Mouse (Mus musculus) right cerebral cortex, postnatal 36 days (tissue): ENCODE results near the gene Kcnj9.

Experiments used
- DNase-seq, 2 experiments: peaks; one replicate each; pipeline ENCODE4 v3.0.0; 2022; ENCODE audit warnings: low spot score in 2 of 2, mixed read lengths in 1 of 2

Gene Kcnj9

DNA sequence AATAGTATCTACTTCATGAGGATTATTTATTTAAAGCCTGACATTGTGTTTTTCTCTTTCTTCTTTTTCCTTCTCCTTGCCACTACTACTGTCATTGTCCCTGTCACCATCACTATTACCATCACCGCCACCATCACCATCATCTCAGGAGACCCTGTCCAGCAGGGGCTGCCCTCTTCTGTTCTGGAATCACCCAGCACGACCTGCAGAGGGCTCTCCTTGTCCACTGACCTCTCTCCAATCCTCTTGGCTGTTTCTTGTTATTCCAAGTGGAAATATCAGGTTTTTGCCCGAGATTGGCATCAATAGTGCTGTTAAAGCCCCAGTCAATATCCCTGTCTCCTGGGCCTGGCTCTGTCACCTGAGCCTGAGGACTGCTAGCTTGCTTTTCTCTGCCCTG, 4.4 kb upstream of the Kcnj9 start:
- DNase-seq = no peak

- no peak for DNase-seq
Measured at GRCm38 (mm10) chr1:172332925-172333324, 3.8 kb upstream of the Kcnj9 start.

GRCm38 (mm10) chr1:172331422-172331947, 2.4 kb upstream of the Kcnj9 start:
- DNase-seq = no peak

GRCm38 (mm10) chr1:172329616-172330015, 498 bp upstream of the Kcnj9 start:
- no peak for DNase-seq

DNA sequence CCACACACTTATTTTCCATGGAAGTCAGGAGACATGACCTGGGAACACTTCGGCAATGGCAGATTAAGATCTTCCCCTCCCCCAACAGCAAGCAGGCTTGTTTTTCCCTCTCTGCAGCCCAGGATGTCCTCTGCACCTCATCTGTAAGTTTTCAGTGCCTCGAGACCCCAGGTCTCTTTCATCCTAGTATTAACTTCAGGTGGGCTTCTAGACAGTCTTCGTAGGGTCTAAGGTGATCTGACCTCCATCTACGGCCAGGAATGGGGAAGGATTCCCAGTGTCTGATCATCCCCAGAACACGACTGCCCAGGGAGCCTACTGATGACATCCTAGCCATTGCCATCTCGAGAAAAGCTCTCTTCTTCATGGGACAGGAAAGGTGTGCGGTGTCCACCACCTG, 657 bp downstream of the Kcnj9 start:
- no peak for DNase-seq

- DNase-seq = no peak
Measured at GRCm38 (mm10) chr1:172328041-172328440, 1.1 kb downstream of the Kcnj9 start.

GRCm38 (mm10) chr1:172327206-172328001, 1.7 kb downstream of the Kcnj9 start:
- DNase-seq = peak in 1 of 2 experiments; percentile 41

GRCm38 (mm10) chr1:172326684-172327083, 2.4 kb downstream of the Kcnj9 start:
- peak in 1 of 2 experiments; percentile 1 for DNase-seq

- DNase-seq = no peak
Measured at GRCm38 (mm10) chr1:172325680-172326535, 3.2 kb downstream of the Kcnj9 start.

- DNase-seq = peak in 1 of 2 experiments; percentile 73
Measured at GRCm38 (mm10) chr1:172324725-172325124, 4.4 kb downstream of the Kcnj9 start.

DNA sequence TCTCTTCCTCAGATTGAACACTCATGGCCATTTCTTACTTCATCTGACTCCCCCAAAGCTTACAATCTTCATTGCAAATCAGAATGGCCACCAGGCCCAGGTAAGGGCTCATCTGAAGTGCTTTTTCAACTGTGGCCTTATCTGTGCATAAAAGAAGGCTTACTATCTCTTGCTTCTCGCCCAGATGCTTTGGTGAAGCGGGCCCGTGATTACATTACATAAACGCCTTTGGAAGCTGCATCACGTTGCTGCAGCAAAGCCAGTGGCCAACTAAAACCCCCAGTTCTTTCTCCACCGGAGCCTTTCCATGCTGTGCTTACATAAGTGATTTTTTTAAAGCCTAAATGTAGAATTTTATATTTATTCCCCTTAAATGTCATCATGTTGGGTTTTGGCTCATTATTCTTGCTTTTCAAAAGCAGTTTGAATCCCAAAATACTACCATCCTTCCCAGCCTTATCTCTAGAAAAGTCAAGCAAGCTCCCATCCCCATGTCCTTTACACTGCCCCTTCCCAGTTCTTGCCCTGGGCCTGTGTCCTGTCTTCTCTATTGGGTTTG, 5.2 kb downstream of the Kcnj9 start:
- peak; percentile 74 to 83 for DNase-seq

GRCm38 (mm10) chr1:172323298-172323697, 5.8 kb downstream of the Kcnj9 start:
- no peak for DNase-seq

- no peak for DNase-seq
Measured at GRCm38 (mm10) chr1:172322725-172323124, 6.4 kb downstream of the Kcnj9 start.

GRCm38 (mm10) chr1:172319921-172320411, 9.2 kb downstream of the Kcnj9 start:
- DNase-seq = peak in 1 of 2 experiments; percentile 64

DNA sequence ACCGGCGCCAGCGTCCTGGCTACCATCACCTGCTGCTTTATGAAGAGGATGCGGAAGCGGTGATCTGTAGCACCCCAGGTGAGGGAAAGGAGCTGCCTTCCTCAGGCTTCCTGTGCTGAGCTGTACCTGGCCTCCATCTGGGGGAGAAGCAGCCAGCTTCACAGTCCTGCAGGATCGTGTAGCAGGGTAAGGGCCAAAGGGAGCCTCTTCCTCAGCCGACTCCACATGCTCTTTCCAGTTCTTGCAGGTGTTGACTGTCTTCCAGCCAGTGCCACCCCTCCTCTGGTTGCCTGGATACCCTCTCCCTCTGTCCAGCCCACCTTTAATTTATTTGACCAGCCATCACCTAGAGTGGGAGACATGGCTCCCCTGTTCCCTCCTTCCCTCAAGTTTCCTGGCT, 9.8 kb downstream of the Kcnj9 start:
- no peak for DNase-seq

DNA sequence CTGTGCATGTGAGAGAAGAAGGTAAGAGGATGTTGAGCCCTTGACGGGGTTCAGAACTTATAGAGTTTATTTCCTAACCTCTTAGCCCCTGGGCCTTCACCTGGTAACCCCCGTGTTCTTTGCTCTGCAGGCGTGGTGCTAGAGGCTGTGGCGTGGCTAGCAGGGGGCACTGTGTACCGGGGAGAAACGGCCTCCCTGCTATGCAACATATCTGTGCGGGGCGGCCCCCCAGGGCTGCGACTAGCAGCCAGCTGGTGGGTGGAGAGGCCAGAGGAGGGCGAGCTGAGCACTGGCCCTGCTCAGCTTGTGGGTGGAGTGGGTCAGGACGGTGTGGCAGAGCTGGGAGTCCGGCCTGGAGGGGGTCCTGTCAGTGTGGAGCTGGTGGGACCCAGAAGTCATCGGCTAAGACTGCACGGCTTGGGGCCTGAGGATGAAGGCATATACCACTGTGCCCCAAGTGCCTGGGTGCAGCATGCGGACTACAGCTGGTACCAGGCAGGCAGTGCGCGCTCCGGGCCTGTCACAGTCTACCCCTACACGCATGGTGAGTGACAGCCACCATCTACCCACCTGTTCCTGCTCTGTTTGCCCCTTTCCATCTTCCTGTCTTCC, 10.6 kb downstream of the Kcnj9 start:
- DNase-seq = peak in 1 of 2 experiments; percentile 48

- DNase-seq = no peak
Measured at GRCm38 (mm10) chr1:172317946-172318345, 11.2 kb downstream of the Kcnj9 start.

GRCm38 (mm10) chr1:172317431-172317830, 11.7 kb downstream of the Kcnj9 start:
- DNase-seq = no peak

DNA sequence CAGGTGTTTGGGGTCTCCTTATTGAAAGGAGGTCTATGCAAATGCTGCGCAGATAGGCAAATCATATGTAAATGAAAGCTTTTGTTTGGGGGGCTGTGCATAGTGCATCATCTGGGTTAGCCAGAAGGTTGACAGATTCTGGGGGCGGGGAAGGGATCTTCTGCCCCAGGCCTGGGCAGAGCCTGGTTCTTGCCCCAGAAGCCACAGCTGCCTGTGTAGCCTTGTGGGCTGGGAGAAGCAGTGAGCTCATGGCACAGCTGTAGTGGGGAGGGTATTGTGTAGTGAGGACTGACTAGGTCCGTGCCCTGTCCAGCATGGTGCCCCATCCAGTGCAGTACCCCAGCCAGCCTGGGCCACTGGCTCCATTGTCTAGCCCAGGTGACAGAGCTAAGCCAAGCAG, 14.2 kb downstream of the Kcnj9 start:
- DNase-seq = peak in 1 of 2 experiments; percentile 40

GRCm38 (mm10) chr1:172313613-172314411, 15.3 kb downstream of the Kcnj9 start:
- DNase-seq = peak in 1 of 2 experiments; percentile 32
